Mouse (Mus musculus): ENCODE data around the gene Cep170b.
A peak's percentile ranks its signal among the peaks of the same experiment; 100 is the strongest.

- TF ChIP-seq CTCF (IDR thresholded peaks at IDR 0.05; ENCODE audit: low read depth) = no peak
- peak; percentile 7; the same call in 1 of the 2 replicates for TF ChIP-seq EP300 (IDR thresholded peaks at IDR 0.05; ENCODE audit: low read depth)
Observed at GRCm38 (mm10) chr12:112794356-112794816, 74.1 kb downstream of the Cep170b start.

Data from heart, postnatal 0 days (tissue).